Mouse (Mus musculus) urinary bladder, adult 18-20 months (tissue): ENCODE results near the gene Rfc2.

Experiments
- DNase-seq, 2 experiments: peaks; one replicate each; pipeline ENCODE4 v3.0.0; 2022; ENCODE audit warnings: low spot score in 2 of 2, mixed read lengths in 2 of 2

Rfc2 gene

DNA sequence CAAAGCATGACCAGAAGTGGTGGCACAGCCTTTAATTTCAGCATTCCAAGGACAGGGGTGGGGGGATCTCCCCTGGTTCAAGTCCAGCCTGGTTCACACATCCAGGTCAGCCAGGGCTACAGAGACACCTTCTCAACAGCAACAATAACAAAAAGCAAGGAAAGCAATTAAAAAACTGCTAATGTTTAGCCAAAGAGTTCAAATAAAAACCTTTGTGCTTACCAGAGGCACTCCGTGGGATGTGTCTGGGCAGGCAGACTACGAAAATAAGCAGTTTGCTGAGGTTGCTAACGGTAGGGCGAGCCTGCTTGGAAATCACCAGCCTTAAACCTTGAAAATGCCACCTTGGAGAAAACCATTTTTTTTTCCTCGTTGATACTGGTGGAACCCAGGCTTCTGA lies at the start of gene Rfc2:
TSS of gene Rfc2 (plus strand) at position 221 of the 400 bp plus-strand sequence.
- DNase-seq: peak in 1 of 2 experiments; percentile 30

DNA sequence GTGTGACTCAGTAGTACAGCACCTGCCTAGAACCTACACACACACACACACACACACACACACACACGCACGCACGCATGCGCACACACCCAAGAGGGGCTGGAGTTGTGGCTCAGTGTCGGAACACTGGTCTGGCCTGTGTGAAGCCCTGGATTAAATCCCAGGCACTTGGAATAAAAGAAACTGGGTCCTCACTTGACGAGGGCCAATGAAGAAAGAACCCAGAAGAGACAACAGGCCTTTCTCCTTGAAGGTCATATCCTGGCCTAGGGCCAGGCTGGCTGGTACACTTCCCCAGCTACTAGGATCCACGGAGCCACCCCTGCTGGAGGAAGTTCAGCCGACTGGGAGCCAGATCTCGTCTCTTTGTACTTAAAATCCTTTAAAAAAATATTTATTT lies 49.6 kb upstream of the Rfc2 start:
- DNase-seq: no peak

DNA sequence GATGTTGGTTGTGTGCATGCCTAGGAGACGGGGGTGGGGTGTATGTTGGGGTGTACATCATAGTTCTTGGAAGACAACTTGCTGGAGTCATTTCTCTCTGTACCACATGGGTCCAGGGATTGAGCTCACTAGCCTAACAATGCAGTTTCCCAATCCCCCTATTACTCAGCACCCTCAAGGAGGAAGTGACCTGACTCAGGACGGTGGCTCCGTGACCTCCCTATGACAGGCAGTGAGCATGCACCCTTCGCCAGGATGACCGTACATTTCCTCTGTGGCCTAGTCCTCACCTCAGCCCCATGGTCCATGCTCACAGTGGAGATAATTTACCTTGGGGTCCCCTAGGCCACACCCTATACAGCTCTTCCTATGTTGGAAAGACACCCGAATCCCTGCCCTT lies 48.7 kb upstream of the Rfc2 start:
- DNase-seq: no peak

DNA sequence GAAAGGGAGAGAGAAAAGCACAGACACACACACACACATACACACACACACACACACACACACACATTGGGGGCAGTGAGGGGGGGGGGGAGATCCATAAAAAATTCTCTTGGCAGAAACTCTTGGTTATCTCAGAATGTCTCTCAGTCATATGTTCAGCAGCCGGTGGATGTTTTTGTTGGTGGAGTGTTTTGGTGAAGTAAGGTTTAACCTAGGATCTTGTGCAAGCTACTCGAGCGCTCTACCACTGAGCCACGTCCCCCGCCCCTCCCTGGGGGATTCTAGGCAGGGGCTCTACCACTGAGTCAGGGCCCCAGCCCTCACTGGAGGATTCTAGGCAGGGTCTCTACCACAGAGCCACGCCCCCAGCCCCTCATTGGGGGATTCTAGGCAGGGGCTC lies 45.1 kb upstream of the Rfc2 start:
- DNase-seq: no peak

DNA sequence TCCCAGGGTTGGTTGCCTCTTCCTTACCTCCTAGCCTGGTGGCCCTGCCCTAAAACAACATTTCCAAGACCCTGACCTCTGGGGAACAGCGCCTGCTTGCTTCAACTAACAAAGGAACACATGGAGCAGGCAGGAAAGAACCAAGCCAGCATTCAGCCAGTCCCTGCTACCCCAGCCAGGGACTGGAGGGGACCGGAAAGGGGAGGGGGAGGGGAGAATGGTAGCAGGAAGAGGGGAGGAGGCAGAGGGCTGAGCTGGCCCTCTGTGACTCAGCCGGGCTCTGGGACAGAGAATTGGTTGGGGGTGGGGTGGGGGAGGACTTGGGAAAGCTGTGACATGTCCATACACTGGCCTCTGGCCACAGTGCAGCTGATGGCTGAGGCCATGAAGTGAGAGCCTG lies 41.3 kb upstream of the Rfc2 start:
- DNase-seq: peak in 1 of 2 experiments; percentile 60

DNA sequence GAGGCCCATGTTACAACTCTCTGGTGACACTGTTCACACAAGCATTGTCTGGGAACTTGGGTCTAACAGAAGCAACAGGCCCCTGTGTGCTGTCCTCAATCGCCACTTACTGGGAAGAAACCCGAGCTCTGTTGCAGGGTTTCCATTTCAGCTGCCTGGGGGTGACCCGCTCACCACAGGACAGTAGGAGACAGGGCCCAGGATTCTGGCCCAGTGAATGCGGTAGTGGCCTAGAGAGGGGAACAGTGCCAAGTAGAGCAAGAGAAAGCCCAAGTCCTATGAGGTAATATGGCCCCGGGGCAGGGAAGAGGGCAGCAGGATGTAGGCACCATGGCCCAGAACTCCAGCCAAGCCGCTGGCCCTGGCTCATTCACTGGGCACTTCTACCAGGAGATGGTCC lies 40.3 kb upstream of the Rfc2 start:
- no peak for DNase-seq

DNA sequence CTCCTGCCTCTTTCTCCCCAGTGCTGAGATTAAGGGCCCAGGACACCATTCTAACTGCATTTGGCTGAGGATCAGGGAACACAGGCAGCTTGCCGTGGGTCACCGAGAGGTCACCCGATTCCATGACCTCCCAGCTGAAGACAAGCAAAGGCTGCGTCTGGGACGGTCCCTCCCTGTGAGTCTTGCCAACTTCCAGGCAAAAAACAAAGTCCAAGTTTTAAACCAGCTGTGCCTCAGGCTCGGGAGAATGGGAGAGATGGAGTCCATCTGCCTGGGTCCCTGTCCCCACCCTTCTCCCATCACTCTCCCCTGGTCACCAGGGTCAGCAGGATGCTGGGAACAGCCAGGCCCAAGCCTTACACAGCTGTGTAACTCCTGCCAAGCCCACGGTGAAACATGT lies 39.5 kb upstream of the Rfc2 start:
- peak in 1 of 2 experiments; percentile 72 for DNase-seq

DNA sequence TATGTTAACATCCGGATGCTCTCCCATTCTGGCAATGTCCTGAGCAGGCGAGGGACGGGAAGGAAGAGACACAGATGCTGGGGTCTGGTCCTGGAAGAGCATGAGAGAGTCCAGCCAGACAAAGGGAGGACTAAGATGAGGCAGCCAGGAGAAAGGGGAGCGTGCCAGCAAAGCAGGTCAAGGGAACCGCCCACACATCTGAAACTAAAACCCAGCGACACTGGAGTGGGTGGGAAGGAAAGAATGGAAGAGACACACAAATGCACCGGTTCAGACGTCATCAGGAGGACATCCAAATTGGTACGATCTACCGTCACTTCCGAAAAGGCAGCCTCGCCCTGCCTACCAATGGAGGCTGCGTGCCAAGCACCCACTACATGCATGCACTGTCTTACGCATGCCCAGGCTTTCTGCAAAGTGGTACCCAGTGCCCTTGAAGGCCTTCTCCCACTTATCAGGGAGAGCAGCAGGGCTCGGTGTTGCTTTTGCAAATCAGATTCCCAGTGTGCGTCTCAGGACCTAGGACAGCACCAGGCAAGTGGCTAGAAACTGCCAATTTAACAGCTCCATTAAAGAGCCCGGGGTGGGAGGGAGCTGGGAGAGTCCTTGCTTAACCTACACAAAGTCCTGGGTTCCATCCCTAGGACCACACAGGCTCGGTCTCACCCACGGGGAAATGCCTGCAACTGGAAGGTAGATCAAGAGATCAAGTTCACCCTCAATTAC lies 36.5 kb upstream of the Rfc2 start:
- DNase-seq: no peak

DNA sequence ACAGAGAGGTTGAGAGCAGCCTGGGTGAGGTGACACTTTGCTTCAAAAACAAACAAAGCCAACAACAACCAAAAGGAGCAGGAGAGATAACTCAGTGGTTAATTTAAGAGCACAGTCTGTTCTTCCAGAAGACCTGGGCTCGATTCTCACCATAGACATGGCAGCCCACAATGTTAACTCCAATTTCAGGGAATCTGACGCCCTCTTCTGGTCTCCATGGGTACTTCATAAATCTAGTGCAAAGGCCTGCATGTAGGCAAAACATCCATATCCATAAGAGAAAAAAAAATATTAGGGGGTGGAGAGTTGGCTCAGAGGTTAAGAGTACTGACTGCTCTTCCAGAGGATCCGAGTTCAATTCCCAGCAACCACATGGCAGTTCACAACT lies 35.9 kb upstream of the Rfc2 start:
- DNase-seq: no peak

DNA sequence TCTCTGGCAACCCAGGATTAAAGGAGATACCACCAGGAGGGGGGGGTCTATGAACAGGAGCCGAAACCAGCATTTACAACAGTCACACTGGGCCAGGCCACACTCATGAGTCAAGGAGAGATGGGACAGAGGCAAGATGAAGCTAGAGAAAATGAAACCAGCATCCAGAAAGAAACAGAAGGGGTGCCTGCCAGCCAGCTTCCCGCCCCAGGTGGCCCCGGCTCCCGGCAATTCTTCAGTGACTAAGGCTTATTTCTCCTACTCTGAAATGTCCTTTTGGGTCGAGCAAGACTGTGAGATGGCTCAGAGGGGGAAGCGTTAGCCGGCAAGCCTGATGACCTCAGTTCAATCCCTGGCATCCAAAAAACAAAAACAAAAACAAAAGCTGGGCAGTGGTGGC lies 34.4 kb upstream of the Rfc2 start:
- DNase-seq: no peak

DNA sequence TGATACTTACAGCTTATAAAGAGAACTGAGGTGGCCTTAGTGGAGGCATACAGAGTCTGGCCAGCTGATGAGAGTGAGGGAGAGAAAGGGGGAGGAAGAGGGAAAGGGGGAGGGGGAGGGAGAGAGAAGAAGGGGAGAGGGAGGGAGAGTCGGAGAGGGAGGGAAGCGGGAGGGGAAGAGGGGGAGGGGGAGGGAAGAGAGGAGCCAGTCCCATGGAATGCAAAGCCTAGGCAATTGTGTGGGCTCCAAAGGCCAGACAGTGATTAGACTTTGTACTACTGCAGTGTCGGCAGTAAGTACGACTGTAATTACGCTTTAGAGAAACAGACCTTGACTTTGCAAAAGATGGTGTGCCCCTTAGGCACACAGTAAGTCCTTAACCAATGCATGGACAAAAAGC lies 32.9 kb upstream of the Rfc2 start:
- DNase-seq: no peak

DNA sequence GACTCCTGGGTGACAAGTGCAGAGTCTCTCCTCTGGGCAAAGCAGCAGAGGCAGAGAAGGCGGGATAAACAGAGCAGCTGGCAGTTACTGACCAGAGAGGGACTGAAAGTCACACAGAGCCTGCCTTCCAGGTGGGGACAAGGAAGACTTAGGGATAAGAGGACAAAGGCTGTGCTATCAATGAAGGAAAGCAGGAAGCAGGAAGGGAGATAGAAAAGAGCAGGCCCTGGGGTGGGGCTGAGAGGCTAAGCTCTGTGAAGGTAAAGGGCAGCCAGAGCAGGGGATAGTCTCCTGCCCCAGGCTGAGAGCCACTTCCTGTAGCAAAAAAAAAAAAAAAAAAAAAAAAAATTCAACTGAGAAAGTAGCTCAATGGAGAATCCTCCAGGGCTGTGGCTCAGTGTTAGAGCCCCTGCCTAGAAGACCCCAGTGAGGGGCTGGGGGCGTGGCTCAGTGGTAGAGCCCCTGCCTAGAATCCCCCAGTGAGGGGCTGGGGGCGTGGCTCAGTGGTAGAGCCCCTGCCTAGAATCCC lies 31.5 kb upstream of the Rfc2 start:
- no peak for DNase-seq

DNA sequence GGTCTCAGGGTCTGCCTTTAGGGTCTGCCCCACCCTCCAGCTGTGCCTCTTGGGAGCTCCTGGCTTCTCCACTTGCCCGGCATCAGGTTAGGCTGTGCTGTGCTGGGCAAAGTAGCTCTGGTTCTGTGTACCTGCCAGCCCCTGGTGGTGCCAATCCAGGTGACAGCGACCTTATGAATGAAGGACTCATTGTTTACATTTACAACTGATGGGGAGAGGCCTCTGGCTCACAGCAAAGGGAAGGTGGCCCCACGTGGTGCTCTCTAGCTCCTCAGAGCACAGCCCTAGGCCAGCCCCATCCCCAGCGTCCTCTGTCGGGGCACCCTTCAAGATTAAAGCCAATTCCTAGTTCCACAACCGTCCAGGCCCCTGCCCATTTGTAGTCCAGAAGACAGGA lies 30.3 kb upstream of the Rfc2 start:
- DNase-seq: no peak

DNA sequence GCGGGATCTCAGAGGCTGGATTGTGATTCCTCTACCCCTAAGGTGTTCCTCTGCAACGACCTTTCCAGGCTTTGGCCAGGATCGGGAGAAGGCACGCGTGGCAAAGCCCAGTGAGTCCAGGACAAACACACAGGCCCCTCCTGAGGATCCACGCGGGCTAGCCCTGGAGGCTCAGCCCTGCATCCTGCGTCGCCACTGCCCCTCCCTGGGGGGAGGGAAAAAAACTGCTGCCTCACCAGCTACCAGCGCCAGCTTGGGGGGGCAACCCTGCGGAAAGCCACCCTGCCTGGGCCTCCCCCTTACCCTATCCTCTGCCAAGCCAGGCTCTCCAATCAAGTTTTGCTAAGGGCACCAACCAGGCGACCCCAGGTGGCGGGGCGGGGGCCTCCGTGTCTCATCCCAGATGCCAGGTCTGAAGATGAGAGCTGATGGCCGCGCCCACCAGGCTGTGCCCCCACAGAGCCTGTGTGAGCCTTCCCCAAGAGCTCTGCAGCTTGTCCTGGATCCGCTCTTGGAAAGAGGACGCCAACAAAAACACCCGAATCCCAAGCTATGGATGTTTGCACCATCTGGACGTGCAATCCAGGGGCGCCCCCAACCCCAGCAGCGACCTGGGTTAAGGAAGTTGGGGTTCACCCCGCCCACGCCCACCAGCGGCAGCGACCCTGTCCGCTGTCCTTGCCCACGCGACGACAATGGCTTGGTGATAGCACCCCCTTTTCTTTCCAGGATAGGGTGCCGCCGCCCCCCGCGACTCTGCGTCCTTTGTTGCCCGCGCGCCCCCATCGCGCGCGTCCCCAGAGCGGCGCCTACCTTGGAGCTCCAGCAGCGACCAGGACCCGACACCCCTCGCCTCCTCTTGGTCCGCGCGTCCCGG lies 29.7 kb upstream of the Rfc2 start:
- peak in 1 of 2 experiments; percentile 38 for DNase-seq

DNA sequence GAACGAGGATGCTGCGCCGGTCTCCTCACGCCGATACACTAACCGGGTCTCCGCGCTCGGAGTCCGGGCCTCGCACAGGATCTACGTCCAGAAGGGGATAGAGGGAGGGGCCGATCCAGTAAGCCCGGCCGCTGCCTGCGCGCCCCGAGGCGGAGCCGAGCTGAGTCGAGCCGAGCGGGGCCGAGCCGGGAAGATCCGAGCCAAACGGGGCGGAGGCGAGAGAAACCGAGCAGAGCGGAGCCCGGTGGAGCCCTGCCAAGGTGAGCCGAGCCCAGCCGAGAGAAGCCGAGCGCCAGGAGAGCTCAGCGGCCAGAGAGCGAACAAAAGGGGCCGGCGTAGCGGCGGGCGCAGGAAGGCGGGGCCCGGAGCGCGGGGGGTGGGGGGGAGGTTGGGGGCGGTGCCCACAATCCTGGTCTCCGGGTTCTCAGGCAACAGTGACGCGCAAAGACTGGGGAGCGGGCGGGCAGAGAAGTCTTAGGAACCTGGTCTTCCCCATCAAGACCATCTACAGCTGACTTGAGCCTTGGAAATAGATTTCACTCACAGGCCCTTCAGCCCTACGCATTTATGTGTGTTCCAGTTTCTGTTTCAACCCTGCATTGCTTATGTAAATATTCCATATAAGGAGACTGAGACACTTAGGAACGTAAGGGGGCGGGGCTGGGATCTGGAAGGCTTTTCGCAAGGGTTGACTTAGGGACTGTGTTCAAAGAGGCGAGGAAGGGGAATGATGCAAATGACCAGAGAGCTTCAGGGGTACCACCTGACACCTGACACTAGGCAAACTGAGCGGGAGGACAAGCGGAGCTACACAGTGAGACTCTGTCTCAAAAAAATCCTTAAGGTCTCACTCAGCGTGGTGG lies 28.8 kb upstream of the Rfc2 start, which contains the start of gene Clip2:
TSS of gene Clip2 (minus strand) at position 325 of the 863 bp plus-strand sequence.
- DNase-seq: peak; percentile 97 to 98

DNA sequence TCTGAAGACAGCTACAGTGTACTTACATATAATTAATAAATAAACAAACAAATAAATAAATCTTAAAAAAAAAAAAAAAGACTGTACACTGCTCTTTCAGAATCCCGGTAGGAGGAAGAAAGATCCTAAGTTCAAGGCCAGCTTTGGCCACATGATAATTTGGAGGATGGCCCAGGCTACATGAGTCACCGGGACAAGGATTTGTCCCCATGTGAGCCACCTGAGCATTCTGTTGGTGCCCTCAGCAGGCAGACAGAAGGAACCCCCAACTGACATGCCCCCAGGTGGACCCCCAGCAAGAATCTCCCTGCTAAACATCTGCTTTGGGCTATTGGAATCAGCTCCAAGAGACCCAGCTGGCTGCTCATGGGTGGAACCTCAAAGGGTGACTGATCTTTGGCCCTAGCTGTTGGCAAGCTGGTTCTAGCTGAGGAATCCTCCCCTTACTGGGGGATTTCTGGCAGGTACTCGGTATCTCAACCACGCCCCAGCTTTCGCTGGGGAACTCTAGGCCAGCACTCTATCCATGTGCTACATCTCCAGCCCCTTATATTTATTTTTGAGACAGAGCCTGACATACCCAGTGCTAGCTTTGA lies 27.1 kb upstream of the Rfc2 start:
- DNase-seq: no peak

DNA sequence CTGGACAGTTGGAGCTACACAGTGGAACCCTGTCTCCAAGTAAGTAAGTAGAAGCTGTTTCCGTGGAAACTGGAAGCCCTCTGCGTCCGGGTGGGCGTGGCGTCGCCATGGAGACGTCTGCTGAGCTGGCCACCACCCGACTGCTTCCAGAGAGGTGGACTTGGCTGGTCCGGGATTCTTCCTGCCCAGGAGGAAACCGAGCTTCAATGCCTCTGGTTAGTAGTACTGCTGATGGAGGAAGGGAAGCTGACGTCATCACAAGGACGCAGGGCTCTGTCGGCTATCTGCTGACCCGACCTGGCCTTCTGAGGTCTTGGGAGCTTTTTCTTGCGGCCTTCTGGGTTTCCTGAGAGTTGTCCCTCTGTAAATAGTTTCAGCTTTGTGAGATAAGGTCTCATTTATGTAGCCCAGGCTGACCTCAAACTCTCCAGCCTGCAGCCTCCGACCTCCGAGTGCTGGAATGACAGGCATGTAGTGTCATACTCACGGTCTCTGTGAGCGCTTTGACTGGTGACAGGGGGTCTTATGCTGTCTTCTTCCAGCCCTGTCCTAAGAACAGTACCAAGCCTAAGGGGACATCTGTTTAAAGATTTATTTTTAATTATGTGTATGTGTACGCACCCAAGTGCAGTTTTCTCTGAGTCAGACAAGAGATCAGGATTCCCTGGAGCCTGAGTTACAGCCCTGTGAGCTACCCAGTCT lies 25.6 kb upstream of the Rfc2 start:
- peak in 1 of 2 experiments; percentile 40 for DNase-seq

DNA sequence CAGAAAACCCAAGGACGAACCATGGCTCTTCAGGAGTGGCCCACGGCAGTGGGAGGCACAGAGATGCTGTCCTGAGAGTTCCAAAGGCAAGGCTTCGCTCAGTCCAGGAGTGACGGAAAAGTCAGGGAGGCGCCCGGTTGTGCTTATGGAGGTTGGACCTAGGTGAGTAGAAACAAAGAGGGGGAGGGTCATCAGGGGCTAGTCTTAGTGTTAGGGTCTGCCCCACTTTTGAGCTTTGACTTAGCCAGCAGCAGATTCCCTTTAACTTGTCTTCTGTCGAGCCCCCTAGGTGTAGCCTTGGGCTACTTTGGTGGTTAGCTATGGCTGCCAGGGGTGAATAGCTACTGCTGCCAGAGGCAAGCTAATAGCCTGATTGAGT lies 21.1 kb upstream of the Rfc2 start, which contains the start of gene Syna:
TSS of gene Syna (minus strand) at position 101 of the 379 bp plus-strand sequence.
- DNase-seq: no peak

DNA sequence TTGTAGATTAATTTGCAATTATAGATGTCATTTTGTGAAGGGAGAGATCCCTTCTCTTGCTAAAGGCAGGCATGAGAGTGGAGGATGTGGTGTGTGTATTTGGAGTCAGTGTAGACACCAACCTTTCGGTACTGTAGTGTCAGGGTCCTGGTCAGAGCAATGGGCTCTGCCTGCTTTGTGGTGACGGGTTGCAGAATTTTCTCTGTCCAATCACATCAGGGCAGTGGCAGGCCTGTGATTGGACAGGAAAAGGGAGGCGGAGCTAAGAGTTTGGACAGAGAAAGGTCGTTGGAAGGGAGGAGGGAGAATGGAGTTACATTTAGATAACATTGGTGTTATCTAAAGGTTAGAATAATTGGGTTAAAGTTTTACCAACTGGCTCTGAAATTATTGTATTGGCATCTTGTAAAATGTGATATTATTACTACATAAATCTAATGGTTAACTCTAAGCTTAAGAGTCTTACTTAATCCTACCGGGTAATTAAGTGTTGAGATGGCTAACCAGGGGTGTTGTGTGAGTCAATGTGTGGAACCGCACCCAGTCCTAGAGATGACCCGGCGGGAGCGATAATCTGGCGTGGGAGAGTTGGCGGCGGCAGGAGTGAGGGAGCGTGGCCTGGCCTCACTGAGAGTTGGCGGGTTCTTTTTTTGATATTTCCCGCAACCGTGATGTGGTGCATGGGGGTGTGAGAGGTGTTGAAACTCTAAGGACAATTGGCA lies 20.6 kb upstream of the Rfc2 start:
- DNase-seq: no peak

DNA sequence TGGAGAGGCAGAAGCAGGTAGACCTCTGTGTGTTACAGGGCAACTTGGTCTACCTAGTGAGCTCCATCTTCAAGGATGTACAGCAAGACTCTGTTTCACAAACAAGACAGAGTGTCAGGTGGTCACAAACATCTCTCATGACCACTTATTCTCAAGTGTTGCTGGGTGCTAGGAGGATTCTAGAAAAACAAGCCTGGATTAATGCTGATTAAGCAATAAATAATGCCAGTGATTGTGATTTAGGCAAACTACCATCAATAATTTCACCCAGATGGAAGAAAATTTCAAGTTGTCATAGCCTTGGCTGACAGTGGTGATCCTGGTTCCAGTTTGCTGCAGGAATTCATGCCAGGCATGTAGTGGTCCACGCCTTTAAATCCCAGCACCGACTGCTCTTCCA lies 16.9 kb upstream of the Rfc2 start:
- no peak for DNase-seq
